Mouse (Mus musculus): ENCODE results near the gene Ccdc92. TPM values are rescaled to one million over a fixed set of nuclear protein-coding genes. Genes with fewer than 3 reads are reported as not detected.

The Ccdc92 gene
- total RNA-seq, 1 experiment from 2014 or later = not detected

DNA sequence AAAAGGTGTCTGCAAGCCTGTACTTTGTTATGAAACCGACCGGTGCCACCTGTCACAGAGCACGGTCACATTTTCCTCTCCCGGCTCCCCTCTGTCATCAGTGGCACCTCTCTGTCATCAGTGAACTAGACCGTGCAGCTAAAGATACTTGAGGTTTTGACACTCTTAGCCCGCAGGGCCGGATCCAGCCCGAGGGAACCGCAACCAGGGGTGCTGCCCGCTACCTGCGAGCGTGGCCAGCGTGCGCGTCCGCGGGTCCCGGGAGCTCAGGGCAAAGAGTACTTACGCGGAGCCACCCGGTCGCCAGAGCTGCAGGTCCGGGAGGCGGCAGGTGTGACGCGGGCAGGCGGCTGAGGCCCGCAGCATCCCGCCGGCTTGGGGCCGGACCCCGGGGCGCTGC lies 761 bp downstream of the Ccdc92 start:
- ATAC-seq (replicated peaks; ENCODE audit: low read depth, poor library complexity, severe bottlenecking) = no peak

DNA sequence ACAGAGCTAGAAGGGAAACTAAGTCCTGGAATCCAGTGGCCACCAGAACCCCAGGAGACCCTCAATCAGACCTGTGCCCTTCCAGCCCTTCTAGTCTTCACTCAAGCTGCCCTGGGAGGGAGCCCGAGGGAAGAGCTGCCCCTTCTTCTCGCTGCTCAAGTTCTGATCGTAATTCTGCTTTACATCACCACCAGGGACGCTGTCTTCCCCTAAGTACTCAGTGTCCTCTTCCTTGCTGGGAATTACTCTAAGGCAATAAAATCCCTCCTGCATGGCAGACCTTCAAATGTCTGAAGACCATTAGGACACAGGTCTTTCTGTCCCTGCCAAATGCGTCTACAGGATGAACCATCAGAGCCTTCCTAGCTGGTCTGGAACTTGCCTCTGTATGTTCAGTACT lies 2.2 kb downstream of the Ccdc92 start:
- ATAC-seq (replicated peaks; ENCODE audit: low read depth, poor library complexity, severe bottlenecking) = no peak

DNA sequence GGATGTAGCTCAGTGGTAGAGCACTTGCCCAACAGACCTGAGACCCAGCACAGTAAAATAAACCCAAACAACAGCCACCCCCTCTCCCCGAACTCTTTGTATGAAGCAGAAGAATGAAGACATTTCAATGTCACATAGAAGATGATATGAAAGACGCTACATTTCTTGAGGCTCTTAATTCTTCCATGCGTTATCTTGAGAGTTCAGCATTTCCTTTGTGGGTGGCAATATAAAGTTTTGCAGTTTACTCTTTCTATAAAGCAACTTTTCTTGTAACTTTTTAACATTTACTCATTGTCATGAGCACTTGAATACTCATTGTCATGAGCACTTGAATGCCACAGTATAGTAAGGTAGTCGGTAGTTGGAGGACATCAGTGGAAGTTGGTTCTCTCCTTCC lies 8.0 kb downstream of the Ccdc92 start:
- no peak for ATAC-seq (replicated peaks; ENCODE audit: low read depth, poor library complexity, severe bottlenecking)

DNA sequence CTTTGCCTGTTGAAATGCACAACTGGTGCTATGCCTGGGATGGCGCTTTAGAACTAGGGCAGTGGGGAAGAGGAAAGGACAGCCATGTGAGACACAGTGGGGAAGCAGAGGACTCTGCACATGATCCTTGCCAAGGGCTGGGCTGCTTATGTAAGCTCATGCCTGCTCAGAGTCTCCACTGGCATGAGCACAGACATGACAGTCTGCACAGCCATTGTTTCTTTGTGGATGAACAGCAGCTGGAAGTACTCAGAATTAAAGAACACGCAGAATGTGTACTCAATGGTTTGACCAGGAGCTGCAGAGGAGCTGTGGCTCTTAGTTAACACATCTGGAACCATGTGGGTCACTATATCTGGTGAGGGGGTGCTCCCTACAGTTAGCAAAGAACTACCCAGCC lies 9.1 kb downstream of the Ccdc92 start:
- no peak for ATAC-seq (replicated peaks; ENCODE audit: low read depth, poor library complexity, severe bottlenecking)

DNA sequence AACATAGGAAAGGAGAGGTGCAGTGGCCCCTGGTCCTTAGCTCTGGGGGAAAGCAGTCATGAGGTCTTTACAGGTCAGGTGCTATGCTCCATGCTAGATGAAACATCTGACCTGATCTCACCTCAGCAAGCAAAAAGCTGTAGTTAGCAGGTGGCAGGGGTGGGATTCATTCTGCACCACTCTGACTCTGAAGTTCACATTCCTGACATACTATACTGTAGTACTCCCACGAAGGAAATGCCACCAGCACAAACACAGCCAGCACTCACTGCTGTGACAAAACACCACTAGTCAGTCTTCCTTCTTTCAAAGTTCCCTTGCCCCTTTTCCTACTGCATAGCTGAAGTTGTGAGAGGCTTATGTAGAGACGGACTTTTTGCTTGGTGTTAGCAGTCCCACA lies 9.9 kb downstream of the Ccdc92 start:
- ATAC-seq (replicated peaks; ENCODE audit: low read depth, poor library complexity, severe bottlenecking) = no peak

DNA sequence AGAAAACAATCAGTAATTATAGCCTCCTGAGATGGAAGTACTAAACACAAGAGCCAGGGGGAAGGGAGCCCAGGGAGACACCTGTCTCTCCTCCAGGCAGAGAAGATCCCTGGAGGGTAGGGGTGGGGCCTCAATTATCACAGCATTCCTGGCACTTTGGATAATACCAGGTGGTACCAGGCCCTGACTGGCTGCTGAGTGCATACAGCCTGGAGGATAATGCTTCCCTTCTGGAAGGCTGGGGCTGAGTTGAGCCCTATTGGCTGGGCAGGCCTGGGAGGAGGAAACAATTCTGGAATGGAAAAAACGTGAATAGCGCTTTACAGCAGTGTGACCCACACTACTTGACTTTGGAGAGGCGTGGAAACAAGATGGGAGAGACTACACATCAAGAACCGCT lies 10.7 kb downstream of the Ccdc92 start:
- ATAC-seq (replicated peaks; ENCODE audit: low read depth, poor library complexity, severe bottlenecking) = no peak

DNA sequence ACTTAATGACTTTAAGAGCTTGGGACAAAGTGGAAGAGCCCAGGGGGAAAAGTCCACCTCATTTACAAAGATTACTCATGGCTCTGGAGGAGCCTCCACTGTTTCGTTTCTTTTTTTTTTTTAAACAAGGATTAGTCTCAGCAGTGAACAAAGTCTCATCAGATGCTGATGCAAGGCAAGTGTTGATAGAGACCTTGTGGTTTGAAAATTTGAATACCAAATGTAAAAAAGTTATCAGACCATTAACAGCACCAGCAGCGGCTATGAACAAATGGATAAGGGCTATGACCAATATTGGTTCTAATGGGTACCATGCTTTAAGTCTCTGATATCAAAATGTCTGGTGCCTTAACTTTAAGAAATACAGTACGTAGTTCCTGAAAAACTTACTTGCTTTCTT lies 13.2 kb downstream of the Ccdc92 start:
- ATAC-seq (replicated peaks; ENCODE audit: low read depth, poor library complexity, severe bottlenecking) = no peak

DNA sequence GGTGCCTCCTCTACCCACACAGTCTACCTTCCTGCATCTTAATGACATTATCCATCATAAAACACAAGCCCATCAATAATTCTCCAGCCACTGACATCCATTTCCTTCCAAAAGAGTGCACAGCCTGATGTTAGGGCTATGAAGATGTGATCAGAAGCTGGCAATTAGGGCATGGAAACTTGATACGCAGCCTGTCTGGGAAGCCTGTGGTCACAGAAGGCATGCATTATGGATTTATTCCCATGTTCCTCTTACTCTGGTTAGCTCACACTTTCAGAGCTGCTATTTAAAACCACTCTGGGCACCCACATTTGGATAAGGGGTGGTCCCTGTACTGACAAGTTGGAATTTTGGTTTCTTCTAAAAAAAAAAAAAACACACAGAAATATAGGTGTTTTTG lies 15.2 kb downstream of the Ccdc92 start:
- ATAC-seq (replicated peaks; ENCODE audit: low read depth, poor library complexity, severe bottlenecking) = no peak

DNA sequence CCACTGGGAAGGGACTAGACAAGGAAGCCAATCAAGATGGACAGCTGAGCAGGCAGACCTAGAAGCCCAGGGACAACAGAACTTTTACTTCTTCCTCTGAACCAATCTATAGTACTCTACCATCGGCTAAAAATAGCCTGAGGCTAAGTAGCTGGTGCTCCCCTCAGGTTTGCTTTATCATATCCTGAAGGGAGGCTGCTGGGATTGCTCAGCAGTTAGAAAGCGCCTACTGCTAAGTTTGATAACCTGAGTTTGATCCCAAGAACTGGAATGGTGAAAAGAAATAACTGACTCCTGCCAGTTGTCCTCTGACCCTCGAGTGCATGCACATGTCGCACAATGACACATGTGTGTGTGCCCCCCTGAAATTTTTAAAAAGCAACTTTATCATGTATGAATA lies 17.3 kb downstream of the Ccdc92 start:
- ATAC-seq (replicated peaks; ENCODE audit: low read depth, poor library complexity, severe bottlenecking) = peak; percentile 45; the same call in 1 of the 2 replicates

DNA sequence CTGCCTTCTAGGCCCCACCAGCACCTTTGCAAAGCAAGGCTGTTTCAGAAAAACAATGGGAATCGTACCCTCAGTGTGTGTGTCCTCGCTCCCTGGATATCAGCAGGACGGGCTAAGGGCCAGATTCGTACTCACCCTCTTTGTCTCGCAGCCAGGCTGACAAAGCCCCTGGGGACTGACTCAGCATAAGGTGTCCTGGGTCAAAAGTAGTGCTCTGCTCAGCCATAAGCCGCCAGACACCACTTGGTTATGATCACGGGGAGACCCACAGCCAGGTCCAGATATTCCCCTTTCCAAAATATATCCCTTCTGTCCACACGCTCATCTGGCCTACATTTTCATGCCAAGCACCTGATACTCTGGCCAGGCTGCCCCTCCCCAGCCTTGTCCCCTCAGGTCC lies 18.8 kb downstream of the Ccdc92 start:
- no peak for ATAC-seq (replicated peaks; ENCODE audit: low read depth, poor library complexity, severe bottlenecking)

DNA sequence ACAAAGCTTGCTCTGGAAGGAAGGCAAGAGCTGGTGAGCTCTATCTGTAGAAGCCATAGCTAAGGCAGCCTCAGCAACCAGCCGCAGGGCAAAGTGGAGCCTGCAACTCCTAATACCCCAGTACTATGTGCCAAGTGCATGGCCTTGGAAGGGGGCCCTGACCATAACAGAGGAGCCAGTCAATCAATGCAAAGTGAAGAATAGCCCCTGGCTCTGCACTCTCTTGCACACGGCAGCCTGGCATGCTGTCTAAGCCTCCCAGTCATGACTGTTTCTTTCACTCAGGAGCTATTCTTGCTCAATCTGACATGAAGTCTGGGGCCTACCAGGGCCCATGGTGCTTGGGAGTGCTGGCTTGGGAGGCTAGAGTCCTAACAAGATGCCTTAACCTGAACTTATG lies 21.6 kb downstream of the Ccdc92 start:
- ATAC-seq (replicated peaks; ENCODE audit: low read depth, poor library complexity, severe bottlenecking) = no peak

DNA sequence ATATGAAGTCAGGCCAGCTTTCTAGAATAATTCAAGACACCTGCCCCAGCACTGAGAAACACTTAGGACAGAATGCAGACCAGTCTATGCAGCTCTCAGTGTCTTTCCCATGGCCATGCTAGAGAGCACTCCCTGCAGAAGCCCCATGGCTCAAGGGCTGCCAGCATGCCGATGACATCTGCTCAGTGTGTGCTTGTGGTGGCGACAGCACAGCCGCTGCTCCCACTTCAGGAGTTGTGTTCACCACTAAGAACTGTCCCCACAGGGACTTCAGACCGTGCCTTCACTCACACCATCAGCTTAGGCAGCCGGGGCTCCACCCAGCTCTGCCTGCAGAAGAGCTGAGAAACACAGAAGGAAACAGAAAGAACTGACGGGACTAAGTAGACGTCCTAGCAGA lies 22.0 kb downstream of the Ccdc92 start:
- no peak for ATAC-seq (replicated peaks; ENCODE audit: low read depth, poor library complexity, severe bottlenecking)

DNA sequence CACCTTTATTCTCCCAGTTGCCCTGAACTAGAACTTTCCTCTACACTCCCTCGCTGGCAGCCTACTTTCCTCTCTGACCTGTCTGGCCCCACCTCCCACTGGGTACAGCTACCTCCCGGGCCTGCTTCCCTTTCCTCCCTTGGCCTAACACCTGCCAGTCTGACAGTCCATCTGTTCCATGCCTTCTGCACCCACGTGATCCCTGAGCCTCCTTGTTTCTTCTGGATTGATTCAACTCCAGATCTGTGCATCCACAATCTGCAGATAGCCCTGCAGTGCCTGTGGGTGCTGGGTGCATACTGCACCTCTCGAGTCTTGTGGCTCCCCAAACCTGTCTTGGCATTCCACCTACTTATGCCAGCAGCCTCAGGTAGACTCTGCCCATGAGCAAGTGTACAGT lies 25.6 kb downstream of the Ccdc92 start:
- no peak for ATAC-seq (replicated peaks; ENCODE audit: low read depth, poor library complexity, severe bottlenecking)

DNA sequence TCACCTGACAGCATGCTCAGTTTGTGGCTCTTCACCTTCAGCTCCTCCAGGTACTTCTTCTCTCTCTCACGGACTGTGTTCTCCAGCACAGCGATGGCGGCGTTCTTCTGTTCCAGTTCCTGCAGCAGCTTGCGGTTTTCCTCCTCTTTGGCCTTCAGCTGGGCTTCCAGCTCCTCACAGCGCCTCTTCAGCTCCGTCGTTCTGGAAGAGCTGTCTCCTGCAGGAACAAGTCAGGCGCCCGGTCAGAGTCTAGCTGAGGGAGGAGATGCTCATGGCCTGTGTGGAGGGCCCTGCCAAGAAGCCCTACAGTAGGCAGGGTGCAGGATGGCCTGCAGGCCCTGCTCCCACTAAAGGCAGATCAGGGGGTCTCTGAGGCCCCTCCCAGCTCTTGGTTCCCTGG lies 26.1 kb downstream of the Ccdc92 start:
- no peak for ATAC-seq (replicated peaks; ENCODE audit: low read depth, poor library complexity, severe bottlenecking)

DNA sequence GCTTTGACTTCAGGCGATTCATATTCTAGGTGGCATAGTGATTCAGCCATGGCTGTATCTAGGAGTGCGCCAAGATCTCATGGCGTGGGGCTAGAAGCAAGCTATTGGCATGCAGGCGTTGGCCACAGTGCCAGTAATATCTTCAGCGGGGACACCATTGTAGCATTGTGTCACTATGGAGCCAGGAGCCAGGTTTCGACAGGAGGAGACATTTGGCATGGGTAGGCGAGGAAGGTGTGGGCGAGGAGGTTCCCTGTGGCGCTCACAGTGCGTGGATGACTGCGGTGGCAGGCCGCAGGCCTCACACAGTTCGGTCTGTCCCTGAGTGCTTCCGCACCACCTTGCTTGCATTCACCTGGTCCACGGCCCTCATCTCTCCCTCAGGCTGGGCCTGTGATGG lies 27.0 kb downstream of the Ccdc92 start:
- ATAC-seq (replicated peaks; ENCODE audit: low read depth, poor library complexity, severe bottlenecking) = no peak

DNA sequence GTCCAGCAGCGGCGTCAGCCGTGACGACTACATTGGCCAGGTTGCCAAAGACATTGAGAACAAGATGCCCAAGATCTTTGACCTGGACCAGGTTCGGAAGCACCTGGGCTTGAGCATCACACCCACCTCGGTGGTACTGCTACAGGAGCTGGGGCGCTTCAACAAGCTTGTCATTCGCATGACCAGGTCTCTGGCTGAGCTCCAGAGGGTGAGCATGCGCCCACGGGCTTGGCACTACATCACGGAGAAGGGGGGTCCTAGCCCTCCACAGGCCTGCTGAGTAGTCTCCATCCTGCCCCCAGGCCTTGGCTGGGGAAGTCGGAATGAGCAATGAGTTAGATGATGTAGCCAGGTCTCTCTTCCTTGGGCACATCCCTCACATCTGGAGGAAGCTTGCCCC lies 31.9 kb downstream of the Ccdc92 start:
- no peak for ATAC-seq (replicated peaks; ENCODE audit: low read depth, poor library complexity, severe bottlenecking)

DNA sequence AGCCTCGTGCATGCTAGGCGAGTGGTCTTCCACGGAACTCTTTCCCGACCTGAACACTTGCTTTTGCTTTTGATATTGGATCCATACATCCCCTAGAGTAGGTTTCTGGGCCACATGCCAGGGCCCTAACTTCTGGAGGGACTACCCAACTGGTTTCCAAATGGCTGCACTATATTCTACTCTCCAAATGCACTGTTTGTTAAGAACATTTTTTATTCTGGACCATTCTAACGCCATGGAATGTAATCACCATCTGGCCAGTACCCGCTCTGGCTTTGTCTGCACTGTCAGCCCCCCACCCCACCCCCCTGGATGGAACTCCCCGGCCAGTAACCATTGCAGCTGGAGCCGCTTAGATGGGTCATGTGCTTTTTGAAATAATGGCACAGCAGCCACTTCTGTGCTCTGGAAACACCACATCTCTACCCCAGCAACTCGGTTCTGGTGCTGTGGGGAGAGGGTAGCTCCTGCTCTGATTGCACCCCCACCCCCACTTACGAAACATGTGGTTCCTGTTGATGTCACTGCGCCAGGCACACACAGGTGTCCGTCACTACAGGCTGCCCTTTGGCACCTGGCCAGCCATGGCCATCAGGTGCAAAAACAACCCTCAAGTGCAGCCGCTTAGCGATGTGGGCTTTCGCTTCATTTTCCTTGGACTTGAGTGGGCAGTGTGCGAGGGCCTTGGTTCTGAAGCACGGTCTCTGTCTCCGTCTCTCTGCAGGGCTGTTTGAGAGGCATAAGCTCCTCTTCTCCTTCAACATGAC lies 39.9 kb downstream of the Ccdc92 start:
- no peak for ATAC-seq (replicated peaks; ENCODE audit: low read depth, poor library complexity, severe bottlenecking)

DNA sequence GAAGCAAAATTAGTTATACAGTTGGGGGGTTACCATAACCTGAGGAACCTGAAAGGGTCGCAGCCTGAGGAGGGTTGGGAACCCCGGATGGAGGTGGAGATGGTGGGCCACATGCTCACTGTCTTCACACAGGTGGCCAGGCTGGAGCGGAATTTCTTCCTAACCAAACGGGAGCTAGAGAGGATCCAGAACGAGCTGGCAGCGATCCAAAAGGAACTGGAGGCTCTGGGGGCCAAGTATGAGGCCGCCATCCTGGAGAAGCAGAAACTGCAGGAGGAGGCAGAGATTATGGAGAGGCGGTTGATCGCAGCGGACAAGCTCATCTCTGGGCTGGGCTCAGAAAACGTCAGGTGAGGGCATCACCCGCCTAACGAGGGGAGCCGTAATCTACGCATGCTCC lies 45.2 kb downstream of the Ccdc92 start:
- no peak for ATAC-seq (replicated peaks; ENCODE audit: low read depth, poor library complexity, severe bottlenecking)

DNA sequence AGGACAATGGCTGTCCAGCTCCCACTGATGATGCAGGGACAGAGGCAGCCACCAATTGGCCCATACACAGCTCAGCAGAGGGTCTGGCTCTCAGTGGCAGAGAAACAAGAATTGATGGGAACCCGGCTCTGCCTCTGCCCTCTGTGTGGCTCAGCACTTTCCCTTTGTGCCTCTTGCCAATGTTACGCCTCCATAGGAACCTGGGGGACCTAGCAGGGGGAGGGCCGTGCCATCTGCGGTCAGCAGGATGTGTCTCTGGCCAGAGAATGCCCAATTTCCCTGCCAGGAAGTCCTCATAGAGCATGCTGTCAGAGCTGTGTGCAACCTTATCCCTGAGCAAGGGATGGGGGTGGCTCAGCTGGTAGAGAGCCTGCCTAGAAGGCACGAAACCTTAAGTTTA lies 47.4 kb downstream of the Ccdc92 start:
- no peak for ATAC-seq (replicated peaks; ENCODE audit: low read depth, poor library complexity, severe bottlenecking)

DNA sequence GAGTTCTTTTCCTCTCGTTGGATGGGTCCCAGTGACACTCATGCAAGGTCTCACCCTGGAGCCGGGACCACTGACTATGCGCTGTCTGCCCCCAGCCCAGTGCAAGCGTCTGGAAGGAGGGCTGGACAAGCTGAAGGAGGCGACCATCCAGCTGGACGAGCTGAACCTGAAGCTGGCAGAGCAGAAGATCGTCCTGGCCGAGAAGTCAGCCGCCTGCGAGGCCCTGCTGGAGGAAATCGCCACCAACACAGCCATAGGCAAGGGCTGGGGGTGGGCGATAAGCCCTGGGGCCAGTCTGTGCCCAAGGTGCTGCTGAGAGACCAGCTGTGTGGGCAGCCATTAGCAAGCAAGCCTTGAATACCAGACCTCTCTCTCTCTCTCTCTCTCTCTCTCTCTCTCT lies 49.8 kb downstream of the Ccdc92 start:
- no peak for ATAC-seq (replicated peaks; ENCODE audit: low read depth, poor library complexity, severe bottlenecking)

DNA sequence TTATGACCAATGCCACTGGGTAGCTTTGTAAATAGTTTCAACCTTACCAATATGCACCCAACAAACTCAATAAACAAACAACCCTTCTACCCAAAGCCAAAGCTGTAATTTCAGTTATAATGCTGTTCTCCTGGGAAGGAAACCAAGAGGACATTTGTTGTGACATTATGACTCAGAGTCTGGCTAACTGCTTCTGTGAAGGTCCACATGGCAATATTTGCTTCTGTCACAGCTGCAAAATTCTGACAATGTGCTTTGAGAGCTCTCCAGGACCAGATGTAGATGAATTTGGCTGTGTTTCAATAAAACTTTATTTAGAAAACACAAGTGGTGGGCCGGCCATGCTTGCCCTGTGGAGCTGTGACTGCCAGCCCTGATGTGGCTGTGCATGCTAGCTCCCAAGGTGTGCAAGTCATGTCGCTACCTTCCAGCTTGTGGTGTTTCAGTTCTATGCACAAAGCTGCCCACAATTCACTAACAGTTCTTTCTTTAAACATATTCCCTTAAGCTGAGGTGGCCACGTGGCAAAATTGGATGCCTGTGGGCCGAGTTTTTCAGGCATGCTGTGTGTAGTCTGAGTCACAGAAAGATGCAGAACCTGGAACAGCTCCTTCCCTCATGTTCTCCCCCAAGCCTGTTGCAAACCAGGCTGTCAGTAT lies 52.4 kb downstream of the Ccdc92 start:
- no peak for ATAC-seq (replicated peaks; ENCODE audit: low read depth, poor library complexity, severe bottlenecking)

DNA sequence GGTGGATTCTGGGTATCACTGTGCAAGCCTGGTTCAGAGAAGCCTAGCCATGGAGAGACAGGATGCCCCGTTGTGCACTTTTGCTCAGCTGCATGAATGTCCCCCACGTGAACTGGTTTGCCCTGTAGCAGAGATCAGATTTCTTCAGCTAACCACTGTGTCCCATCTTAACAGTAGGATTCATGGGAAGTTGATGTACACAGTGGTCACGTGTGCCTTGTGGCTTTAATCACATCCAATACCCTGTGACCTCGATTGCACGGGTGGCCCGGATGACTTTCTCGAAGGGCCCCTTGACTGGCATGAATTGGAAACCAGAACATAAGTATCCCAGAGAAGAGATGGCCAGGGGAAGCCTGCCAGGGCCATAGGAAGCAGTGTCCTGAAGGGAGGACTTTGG lies 70.1 kb downstream of the Ccdc92 start:
- no peak for ATAC-seq (replicated peaks; ENCODE audit: low read depth, poor library complexity, severe bottlenecking)

Data from common myeloid progenitor, adult 5-6 weeks (primary cell).